Mouse (Mus musculus) liver, adult 2 months (tissue): ENCODE data around the gene Pak2. TPM values are rescaled to one million over a fixed set of nuclear protein-coding genes. Genes with fewer than 3 reads are reported as not detected.
"Not testable (repeated sequence)": the region's sequence is repeated elsewhere in the genome, so short reads cannot be mapped to it uniquely, and the experiment has no call there.

Source experiments
- DNase-seq: peaks from one replicate; pipeline ENCODE4 v3.0.0-alpha.2; 2011; ENCODE audit warnings: low read depth, low spot score; ENCODE audit errors: extremely low read depth
- H3K27ac ChIP-seq: fragments of 200-500 bp; replicated peaks from 2 replicates; pipeline ENCODE4 v1.5.1; 2012; ENCODE audit warnings: low read depth, mild to moderate bottlenecking, control low read depth, inconsistent platforms, low read length; ENCODE audit not compliant: insufficient read depth
- H3K27me3 ChIP-seq: fragments of 200-500 bp; 2 replicates; pipeline ENCODE4 v1.6.1; 2012; ENCODE audit warnings: mild to moderate bottlenecking, moderate library complexity, low read length, inconsistent platforms; ENCODE audit not compliant: control insufficient read depth, insufficient read depth
- H3K36me3 ChIP-seq: fragments of 200-500 bp; 2 replicates; pipeline ENCODE4 v1.6.1; 2012; ENCODE audit warnings: low read length, inconsistent platforms; ENCODE audit not compliant: control insufficient read depth, insufficient read depth
- H3K4me1 ChIP-seq: fragments of 200-500 bp; 2 replicates; pipeline ENCODE4 v1.6.1; 2011; ENCODE audit warnings: low read length; ENCODE audit not compliant: control insufficient read depth, insufficient read depth
- H3K4me3 ChIP-seq: fragments of 200-500 bp; 2 replicates; pipeline ENCODE4 v1.5.1; 2011; ENCODE audit warnings: low read depth, mild to moderate bottlenecking, control low read depth, low read length, moderate library complexity; ENCODE audit not compliant: insufficient read depth
- H3K79me2 ChIP-seq: fragments of 200-500 bp; 2 replicates; pipeline ENCODE4 v1.6.1; 2012; ENCODE audit warnings: inconsistent platforms, mild to moderate bottlenecking, low read length, moderate library complexity; ENCODE audit not compliant: control insufficient read depth, insufficient read depth
- H3K9ac ChIP-seq: fragments of 200-500 bp; 2 replicates; pipeline ENCODE4 v1.6.1; 2012; ENCODE audit warnings: low read depth, mild to moderate bottlenecking, control low read depth, inconsistent platforms, low read length
- CTCF ChIP-seq: fragments of 200-500 bp; IDR thresholded peaks from 2 replicates; pipeline ENCODE4 v1.5.1; 2011; ENCODE audit warnings: low read depth, low read length, control low read depth
- POLR2A ChIP-seq: fragments of 200-500 bp; IDR thresholded peaks from 2 replicates; pipeline ENCODE4 v1.6.1; 2011; ENCODE audit warnings: low read length, control low read depth; ENCODE audit not compliant: insufficient read depth; ENCODE audit errors: extremely low read depth
- WGBS: fragments of 180-500 bp; shearing (Covaris S2); methylation state at CpG from one replicate; pipeline ENCODE4 v1.1.7; 2018; 5-methylcytosine and 5-hydroxymethylcytosine counted together
- polyA plus RNA-seq: library from polyadenylated mRNA; depleted of rRNA; stranded (reverse); fragments of >200 nt; gene quantifications from 2 replicates; pipeline ENCODE4 v1.2.3, GENCODE M21; 2012
- total RNA-seq: library from RNA; depleted of rRNA; stranded (reverse); fragments of >200 nt; gene quantifications from 2 replicates; pipeline ENCODE4 v1.2.3, GENCODE M21; 2014

Gene Pak2
- total and polyA plus RNA-seq, 2 experiments: 6.3 to 11.0 TPM

DNA sequence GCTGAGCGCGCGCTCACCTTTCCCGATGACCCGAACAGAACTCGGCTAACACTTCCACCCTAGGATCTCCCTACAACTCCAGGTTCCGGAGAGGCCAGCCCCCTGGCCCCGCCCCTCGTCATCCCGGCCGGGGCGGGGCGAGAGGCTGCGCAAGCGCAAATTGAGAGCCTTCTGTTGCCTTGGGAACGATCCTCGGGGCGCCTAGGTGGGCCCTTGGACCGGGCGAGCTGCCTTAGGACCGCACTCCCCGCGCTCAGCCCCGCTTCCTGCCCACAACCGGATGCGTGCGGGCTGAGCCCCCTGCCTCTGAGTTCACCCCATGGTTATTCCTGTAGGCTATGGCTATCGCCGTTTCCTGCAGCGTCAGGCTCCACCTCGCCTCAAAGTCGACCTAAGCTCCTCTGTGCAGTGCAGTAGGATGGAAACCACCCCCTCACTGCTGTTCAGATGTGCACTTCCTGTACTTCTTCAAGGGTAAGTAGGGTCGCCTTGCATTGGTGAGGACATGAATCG, 20.6 kb upstream of the Pak2 start, which contains the start of the genes Pigx and Cep19:
Gene Pigx, minus strand, starts transcription at position 103 of the 513 bp plus-strand sequence.
Gene Cep19, plus strand, starts transcription at position 163 of the 513 bp plus-strand sequence.
- TF ChIP-seq POLR2A: peak; percentile 58; the same call in 1 of the 2 replicates
- TF ChIP-seq CTCF: no peak
- no peaks in the 10 kb centered on the region; the same call in 1 of the 2 replicates for H3K79me2 ChIP-seq
- DNase-seq: peak; percentile 77
- H3K4me1 ChIP-seq: peaks cover 3% of the 10 kb centered on the region; the same call in 1 of the 2 replicates
- no peaks in the 10 kb centered on the region for H3K36me3 ChIP-seq
- peak within 1 kb of the TSS; percentile 84 for H3K9ac ChIP-seq
- peak within 1 kb of the TSS; percentile 95 for H3K4me3 ChIP-seq
- peak within 1 kb of the TSS; percentile 80 for H3K27ac ChIP-seq
- 1% methylated on average over 34 of the region's 34 CpGs for WGBS
- H3K27me3 ChIP-seq: no peaks in the 10 kb centered on the region

DNA sequence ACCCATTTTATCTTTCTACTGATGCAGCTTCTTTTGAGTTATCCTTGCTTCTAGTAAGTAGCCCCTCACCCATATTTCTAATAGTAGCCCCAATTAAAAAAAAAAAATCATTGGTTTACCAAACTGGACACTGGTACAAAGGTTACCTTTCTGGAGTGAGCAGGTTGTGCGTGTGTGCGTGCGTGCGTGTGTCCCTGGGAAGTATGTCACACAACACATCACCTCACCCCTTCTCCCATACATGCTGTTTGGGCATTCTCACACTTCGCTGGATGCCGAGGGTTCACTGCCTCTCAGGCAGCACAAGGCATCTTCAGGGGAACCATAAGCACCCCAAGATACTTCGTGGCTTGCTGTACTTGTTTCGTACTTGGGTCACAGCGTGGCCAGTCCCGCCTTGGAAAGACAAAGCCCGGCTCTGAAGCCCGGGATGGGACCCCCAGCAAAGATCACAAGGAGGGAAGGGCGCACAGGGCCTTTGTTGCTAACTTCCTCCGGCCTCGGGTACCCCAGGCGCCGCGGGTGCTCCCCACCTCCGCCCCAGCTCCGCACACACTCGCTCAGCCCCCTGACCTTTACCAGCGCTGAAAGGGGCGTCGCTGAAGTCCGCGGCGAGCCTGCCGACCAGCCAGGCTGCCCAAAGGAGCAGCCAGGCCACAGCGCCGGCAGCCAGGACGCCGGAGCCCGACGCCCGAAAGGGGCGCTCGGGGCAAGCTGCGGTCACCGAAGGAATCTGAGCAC, 19.9 kb upstream of the Pak2 start:
- Histone ChIP-seq H3K36me3 (no peaks in the 10 kb centered on the region), H3K4me3 (peak overlapping the region; percentile 95), H3K27me3 (no peaks in the 10 kb centered on the region), H3K79me2 (no peaks in the 10 kb centered on the region; the same call in 1 of the 2 replicates), H3K4me1 (peaks cover 3% of the 10 kb centered on the region; the same call in 1 of the 2 replicates), H3K27ac (peak overlapping the region; percentile 80), H3K9ac (peak overlapping the region; percentile 84)
- under 1% methylated on average over 39 of the region's 39 CpGs for WGBS
- peak; percentile 54 for DNase-seq
- TF ChIP-seq POLR2A (no peak; the same call in 1 of the 2 replicates), CTCF (no peak)

GRCm38 (mm10) chr16:32097757-32098156, 18.6 kb upstream of the Pak2 start:
- H3K9ac ChIP-seq, DNase-seq, H3K36me3 ChIP-seq, H3K27me3 ChIP-seq, H3K27ac ChIP-seq, H3K4me3 ChIP-seq, H3K79me2 ChIP-seq, H3K4me1 ChIP-seq: not testable (repeated sequence)
- 87% methylated on average over 2 of the region's 2 CpGs for WGBS

GRCm38 (mm10) chr16:32091466-32091865, 12.3 kb upstream of the Pak2 start:
- H3K27ac ChIP-seq: no peak overlapping the region
- H3K9ac ChIP-seq: no peak overlapping the region
- no peak for DNase-seq
- H3K36me3 ChIP-seq: peaks cover 17% of the 10 kb centered on the region
- H3K4me3 ChIP-seq: no peak overlapping the region
- no peaks in the 10 kb centered on the region for H3K27me3 ChIP-seq
- WGBS: 96% methylated on average over 7 of the region's 7 CpGs
- H3K79me2 ChIP-seq: no peaks in the 10 kb centered on the region; the same call in 1 of the 2 replicates
- TF ChIP-seq POLR2A: no peak
- TF ChIP-seq CTCF: no peak
- H3K4me1 ChIP-seq: no peaks in the 10 kb centered on the region

DNA sequence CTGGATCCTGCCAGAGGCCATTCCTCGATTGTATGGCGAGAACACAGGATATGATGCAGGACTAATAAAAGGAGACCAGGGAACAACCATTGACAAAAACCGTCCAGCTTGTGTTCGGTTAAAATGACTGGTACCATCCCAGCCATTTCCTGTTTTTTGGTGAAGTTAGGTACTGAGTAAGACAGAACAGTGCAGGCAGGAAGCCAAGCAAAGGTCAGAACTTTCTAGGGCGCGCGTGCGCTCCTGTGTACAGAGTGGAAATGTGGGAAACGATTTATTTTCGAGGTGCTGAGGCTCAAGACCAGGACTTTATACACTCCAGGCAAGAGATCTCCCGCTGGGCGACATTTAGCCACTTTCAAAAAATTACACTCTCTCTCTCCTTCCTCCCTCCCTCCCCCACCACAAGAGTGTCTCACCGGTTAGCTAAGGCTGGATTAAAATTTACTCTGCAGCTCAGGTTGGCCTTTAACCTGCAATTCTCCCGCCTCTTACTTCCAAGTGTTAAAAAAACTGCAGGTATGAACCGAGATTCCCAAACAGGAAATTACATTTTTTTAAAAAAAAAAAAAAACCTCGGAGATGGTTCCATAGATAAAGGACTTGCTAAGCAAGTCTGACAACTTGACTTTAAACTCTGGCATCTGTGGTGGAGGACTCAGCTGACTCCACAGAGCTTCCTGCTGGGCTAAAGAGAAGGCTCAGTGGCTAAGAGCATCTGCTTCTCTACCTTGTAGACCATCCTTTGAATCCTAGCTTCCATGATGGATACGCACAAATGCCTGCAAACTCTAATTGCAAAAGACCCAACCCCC, 8.7 kb upstream of the Pak2 start:
- no peak overlapping the region for H3K4me3 ChIP-seq
- TF ChIP-seq POLR2A (no peak), CTCF (no peak)
- peaks cover 43% of the 10 kb centered on the region for H3K36me3 ChIP-seq
- H3K27me3 ChIP-seq: no peaks in the 10 kb centered on the region
- H3K4me1 ChIP-seq: no peaks in the 10 kb centered on the region
- DNase-seq: peak; percentile 53
- peak overlapping the region; percentile 47; the same call in 1 of the 2 replicates for H3K27ac ChIP-seq
- H3K79me2 ChIP-seq: no peaks in the 10 kb centered on the region
- WGBS: 23% methylated on average over 17 of the region's 17 CpGs
- no peak overlapping the region; the same call in 1 of the 2 replicates for H3K9ac ChIP-seq
